Mouse (Mus musculus): ENCODE data around the gene Myl4. TPM values are rescaled to one million over a fixed set of nuclear protein-coding genes. Genes with fewer than 3 reads are reported as not detected.

Myl4 gene
- polyA plus RNA-seq, 1 experiment = 3.8 TPM

DNA sequence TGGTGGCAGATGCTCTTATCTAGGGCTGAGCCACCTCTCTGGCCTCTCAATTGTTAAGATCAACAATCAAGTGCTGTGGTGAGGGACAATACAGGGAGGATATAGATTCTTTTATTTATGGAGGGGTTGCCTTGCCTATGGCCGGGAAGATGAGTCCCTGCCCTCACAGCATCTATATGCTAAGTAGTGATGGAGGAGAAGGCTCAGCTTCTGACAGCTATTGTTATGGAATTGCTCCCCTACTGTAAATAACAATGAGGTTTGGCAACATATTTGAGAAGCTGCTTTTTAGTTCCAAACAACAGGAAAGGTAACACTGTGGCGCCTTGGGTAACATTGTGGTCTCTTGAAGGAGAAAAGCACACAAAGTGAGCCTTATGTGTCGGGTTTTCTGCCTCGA is 50.2 kb downstream of the Myl4 start:
- Histone ChIP-seq H3K4me1 (ENCODE audit: control insufficient read depth, insufficient read depth, low read length) (peaks cover 4% of the 10 kb centered on the region), H3K27ac (ENCODE audit: insufficient read depth, low read length) (peak overlapping the region; percentile 63; the same call in 1 of the 2 replicates), H3K4me3 (ENCODE audit: low read depth, low read length) (no peak overlapping the region), H3K36me3 (ENCODE audit: control insufficient read depth, insufficient read depth, low read length, poor library complexity, severe bottlenecking) (no peaks in the 10 kb centered on the region), H3K9me3 (replicated peaks; ENCODE audit: control insufficient read depth, insufficient read depth, low read length, poor library complexity, severe bottlenecking) (no peaks in the 10 kb centered on the region), H3K9ac (ENCODE audit: low read depth, poor library complexity, severe bottlenecking) (no peak overlapping the region), H3K27me3 (ENCODE audit: control insufficient read depth, insufficient read depth, low read length, poor library complexity, severe bottlenecking) (no peaks in the 10 kb centered on the region)
- 0 out of 2 replicates have a peak, but pooled peaks have one; percentile 39 for TF ChIP-seq EP300 (IDR thresholded peaks at IDR 0.05; ENCODE audit: insufficient read depth, low read depth, low read length)
- TF ChIP-seq CTCF (IDR thresholded peaks at IDR 0.05; ENCODE audit: low read depth, low read length) = no peak

DNA sequence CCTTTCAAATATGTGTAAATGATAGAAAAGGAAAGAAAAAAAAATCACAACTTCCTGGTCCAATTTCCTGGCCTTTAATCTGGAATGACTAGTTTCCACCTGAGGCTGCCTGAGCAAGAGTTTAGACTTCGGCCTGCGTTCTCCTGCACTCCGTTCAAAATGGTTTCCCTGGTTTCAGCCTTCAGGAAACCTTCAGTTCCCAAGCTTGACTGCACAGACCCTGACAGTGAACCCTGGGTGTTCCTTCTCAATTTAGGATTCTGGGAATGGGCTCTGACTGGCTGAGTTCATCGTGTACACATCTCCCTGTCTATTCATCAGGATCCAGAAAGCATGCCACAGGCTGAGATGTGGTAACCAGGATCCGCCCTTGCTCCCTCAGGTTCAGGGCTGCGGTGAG is 53.7 kb downstream of the Myl4 start:
- H3K9me3 ChIP-seq (replicated peaks; ENCODE audit: control insufficient read depth, insufficient read depth, low read length, poor library complexity, severe bottlenecking) = no peaks in the 10 kb centered on the region
- no peak overlapping the region for H3K4me3 ChIP-seq (ENCODE audit: low read depth, low read length)
- TF ChIP-seq POLR2A (IDR thresholded peaks at IDR 0.05; ENCODE audit: insufficient read depth, low read length) (no peak), EP300 (IDR thresholded peaks at IDR 0.05; ENCODE audit: insufficient read depth, low read depth, low read length) (no peak), CTCF (IDR thresholded peaks at IDR 0.05; ENCODE audit: low read depth, low read length) (no peak)
- H3K27ac ChIP-seq (ENCODE audit: insufficient read depth, low read length) = no peak overlapping the region
- peaks cover 4% of the 10 kb centered on the region for H3K4me1 ChIP-seq (ENCODE audit: control insufficient read depth, insufficient read depth, low read length)
- H3K27me3 ChIP-seq (ENCODE audit: control insufficient read depth, insufficient read depth, low read length, poor library complexity, severe bottlenecking) = peaks cover 3% of the 10 kb centered on the region; the same call in 1 of the 2 replicates
- H3K36me3 ChIP-seq (ENCODE audit: control insufficient read depth, insufficient read depth, low read length, poor library complexity, severe bottlenecking) = no peaks in the 10 kb centered on the region
- H3K9ac ChIP-seq (ENCODE audit: low read depth, poor library complexity, severe bottlenecking) = no peak overlapping the region

DNA sequence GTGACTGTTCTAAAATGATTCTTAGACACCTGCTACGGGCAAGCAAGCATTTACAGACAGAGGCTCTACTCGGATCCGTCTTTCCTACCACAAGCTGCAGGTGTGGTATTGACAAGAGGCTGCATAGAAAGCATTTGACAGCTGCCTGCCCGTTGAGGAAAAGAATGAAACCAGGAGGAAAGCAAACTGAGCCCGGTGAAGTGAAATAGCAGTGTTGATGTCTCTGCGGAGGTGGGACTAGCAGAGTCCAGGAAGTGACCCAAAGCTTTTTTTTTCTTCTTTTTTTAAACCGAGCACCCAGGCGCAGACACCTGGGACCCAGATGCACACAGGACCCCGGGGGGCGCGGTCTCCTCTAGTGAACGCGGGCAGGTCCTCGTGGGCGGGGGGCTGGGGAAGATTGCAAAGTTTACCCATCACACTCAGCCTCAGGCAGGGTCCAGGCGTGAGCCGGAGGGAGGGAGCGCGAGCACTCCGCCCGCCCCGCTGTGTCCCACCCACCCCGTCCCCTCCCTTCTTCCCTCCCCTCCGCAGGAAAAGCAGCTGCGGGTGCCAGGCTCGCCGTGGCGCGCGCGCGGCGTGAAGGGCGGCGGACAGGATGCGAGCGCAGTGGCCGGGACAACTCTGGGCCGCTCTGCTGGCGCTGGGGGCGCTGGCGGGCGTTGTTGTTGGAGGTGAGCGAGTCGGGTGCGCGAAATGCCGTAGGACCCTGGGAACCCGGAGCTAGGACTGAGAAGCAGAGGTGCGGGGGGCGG is 57.2 kb downstream of the Myl4 start, which contains the start of gene Itgb3:
Gene Itgb3 (plus strand): TSS at position 510 of the 755 bp plus-strand sequence.
- Histone ChIP-seq H3K9ac (ENCODE audit: low read depth, poor library complexity, severe bottlenecking) (peak within 1 kb of the TSS; percentile 24), H3K27ac (ENCODE audit: insufficient read depth, low read length) (no peak within 1 kb of the TSS), H3K4me3 (ENCODE audit: low read depth, low read length) (peak within 1 kb of the TSS; percentile 77), H3K36me3 (ENCODE audit: control insufficient read depth, insufficient read depth, low read length, poor library complexity, severe bottlenecking) (no peaks in the 10 kb centered on the region), H3K4me1 (ENCODE audit: control insufficient read depth, insufficient read depth, low read length) (no peaks in the 10 kb centered on the region), H3K9me3 (replicated peaks; ENCODE audit: control insufficient read depth, insufficient read depth, low read length, poor library complexity, severe bottlenecking) (no peaks in the 10 kb centered on the region), H3K27me3 (ENCODE audit: control insufficient read depth, insufficient read depth, low read length, poor library complexity, severe bottlenecking) (peaks cover 3% of the 10 kb centered on the region; the same call in 1 of the 2 replicates)
- no peak for TF ChIP-seq POLR2A (IDR thresholded peaks at IDR 0.05; ENCODE audit: insufficient read depth, low read length)
- no peak for TF ChIP-seq CTCF (IDR thresholded peaks at IDR 0.05; ENCODE audit: low read depth, low read length)
- TF ChIP-seq EP300 (IDR thresholded peaks at IDR 0.05; ENCODE audit: insufficient read depth, low read depth, low read length) = no peak

DNA sequence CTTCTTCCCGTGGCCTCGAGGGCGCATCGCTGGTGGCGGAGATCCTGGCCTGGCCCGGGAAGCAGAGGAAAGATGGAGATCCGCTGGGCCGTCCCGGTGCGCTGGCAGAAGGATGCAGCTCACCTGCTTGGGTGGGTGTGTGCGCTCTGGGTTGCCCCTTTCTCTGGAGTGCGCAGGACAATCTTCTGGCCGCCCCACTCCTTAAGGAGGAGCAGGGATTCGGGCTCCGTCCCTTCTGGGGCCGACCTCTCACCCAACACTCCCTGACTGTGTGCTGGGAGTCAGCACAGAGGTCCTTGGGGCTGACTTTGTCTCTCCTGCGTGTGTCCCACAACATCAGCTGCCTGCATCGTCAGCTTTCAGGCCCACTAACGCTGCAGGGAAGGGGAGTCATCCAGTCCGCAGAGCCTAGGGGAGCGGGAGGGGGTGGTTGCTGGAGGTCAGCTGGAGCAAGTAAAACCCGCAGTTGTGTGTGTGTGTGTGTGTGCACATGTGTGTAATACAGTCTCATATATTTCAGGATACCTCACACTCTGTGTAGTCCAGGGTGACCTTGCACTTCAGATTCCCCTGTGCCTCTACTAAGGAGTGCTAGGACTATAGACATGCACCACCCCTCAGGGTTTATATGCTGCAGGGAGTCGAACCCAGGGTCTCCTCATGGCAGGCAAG is 57.9 kb downstream of the Myl4 start:
- Histone ChIP-seq H3K4me3 (ENCODE audit: low read depth, low read length) (peak overlapping the region; percentile 77), H3K36me3 (ENCODE audit: control insufficient read depth, insufficient read depth, low read length, poor library complexity, severe bottlenecking) (no peaks in the 10 kb centered on the region), H3K27ac (ENCODE audit: insufficient read depth, low read length) (no peak overlapping the region), H3K9ac (ENCODE audit: low read depth, poor library complexity, severe bottlenecking) (peak overlapping the region; percentile 24), H3K4me1 (ENCODE audit: control insufficient read depth, insufficient read depth, low read length) (no peaks in the 10 kb centered on the region), H3K27me3 (ENCODE audit: control insufficient read depth, insufficient read depth, low read length, poor library complexity, severe bottlenecking) (peaks cover 3% of the 10 kb centered on the region; the same call in 1 of the 2 replicates), H3K9me3 (replicated peaks; ENCODE audit: control insufficient read depth, insufficient read depth, low read length, poor library complexity, severe bottlenecking) (no peaks in the 10 kb centered on the region)
- no peak for TF ChIP-seq EP300 (IDR thresholded peaks at IDR 0.05; ENCODE audit: insufficient read depth, low read depth, low read length)
- no peak for TF ChIP-seq POLR2A (IDR thresholded peaks at IDR 0.05; ENCODE audit: insufficient read depth, low read length)
- no peak for TF ChIP-seq CTCF (IDR thresholded peaks at IDR 0.05; ENCODE audit: low read depth, low read length)

DNA sequence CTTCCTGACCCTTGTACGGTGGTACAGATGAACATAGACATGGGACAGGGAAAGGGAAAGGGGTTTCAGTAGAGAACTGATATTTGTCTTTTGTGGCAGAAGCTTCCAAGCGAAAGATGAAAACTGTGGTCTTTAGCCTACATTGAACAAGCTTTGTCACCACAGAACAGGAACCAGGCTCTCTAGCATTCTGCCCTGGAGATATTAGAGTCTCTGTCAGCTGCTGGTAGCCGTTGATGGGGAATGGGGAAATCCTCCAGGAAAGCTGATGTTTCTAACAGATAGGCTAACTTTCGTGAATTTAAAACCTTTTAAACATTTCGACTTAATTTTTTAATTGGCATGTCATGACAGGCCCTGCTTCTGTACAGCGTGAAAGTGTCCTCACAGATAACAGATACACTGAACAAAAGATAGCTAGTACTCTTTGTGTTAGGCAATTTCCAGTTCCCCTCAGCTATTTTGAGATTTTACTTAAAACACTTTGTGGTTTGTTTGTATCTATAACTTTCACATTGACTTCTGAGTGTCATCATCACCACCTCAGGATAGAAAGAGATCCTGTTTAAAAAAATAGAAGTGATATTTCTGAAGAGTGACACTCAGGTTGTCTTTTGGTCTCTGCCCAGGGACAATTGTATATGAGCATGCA is 58.7 kb downstream of the Myl4 start:
- no peaks in the 10 kb centered on the region for H3K36me3 ChIP-seq (ENCODE audit: control insufficient read depth, insufficient read depth, low read length, poor library complexity, severe bottlenecking)
- H3K27ac ChIP-seq (ENCODE audit: insufficient read depth, low read length) = no peak overlapping the region
- H3K27me3 ChIP-seq (ENCODE audit: control insufficient read depth, insufficient read depth, low read length, poor library complexity, severe bottlenecking) = peaks cover 3% of the 10 kb centered on the region; the same call in 1 of the 2 replicates
- TF ChIP-seq POLR2A (IDR thresholded peaks at IDR 0.05; ENCODE audit: insufficient read depth, low read length) = no peak
- TF ChIP-seq CTCF (IDR thresholded peaks at IDR 0.05; ENCODE audit: low read depth, low read length) = no peak
- no peak for TF ChIP-seq EP300 (IDR thresholded peaks at IDR 0.05; ENCODE audit: insufficient read depth, low read depth, low read length)
- H3K4me1 ChIP-seq (ENCODE audit: control insufficient read depth, insufficient read depth, low read length) = no peaks in the 10 kb centered on the region
- H3K4me3 ChIP-seq (ENCODE audit: low read depth, low read length) = no peak overlapping the region
- H3K9me3 ChIP-seq (replicated peaks; ENCODE audit: control insufficient read depth, insufficient read depth, low read length, poor library complexity, severe bottlenecking) = no peaks in the 10 kb centered on the region
- no peak overlapping the region for H3K9ac ChIP-seq (ENCODE audit: low read depth, poor library complexity, severe bottlenecking)

All from ES-Bruce4 (cell line).